Mouse (Mus musculus) lung, postnatal 36 days (tissue): Measurements from ENCODE around the gene Tmem56.
A peak's percentile ranks its signal among the peaks of the same experiment; 100 is the strongest.

Source experiments
- DNase-seq: peaks from one replicate; pipeline ENCODE4 v3.0.0; 2022; ENCODE audit warnings: mixed read lengths

Tmem56 gene

GRCm38 (mm10) chr3:121277009-121277408, 5.9 kb downstream of the Tmem56 start:
- DNase-seq, result peak; percentile 28

GRCm38 (mm10) chr3:121274010-121274409, 8.9 kb downstream of the Tmem56 start:
- DNase-seq, result no peak

GRCm38 (mm10) chr3:121272577-121272976, 10.3 kb downstream of the Tmem56 start:
- no peak for DNase-seq

- DNase-seq, result no peak
Observed at GRCm38 (mm10) chr3:121267283-121267682, 15.6 kb downstream of the Tmem56 start.

GRCm38 (mm10) chr3:121264242-121264641, 18.7 kb downstream of the Tmem56 start:
- no peak for DNase-seq

GRCm38 (mm10) chr3:121263205-121263548, 19.7 kb downstream of the Tmem56 start:
- DNase-seq, result peak; percentile 70

- peak; percentile 50 for DNase-seq
Observed at GRCm38 (mm10) chr3:121262521-121263204, 20.2 kb downstream of the Tmem56 start.

- DNase-seq, result no peak
Observed at GRCm38 (mm10) chr3:121261939-121262520, 20.9 kb downstream of the Tmem56 start.

- no peak for DNase-seq
Observed at GRCm38 (mm10) chr3:121261251-121261650, 21.6 kb downstream of the Tmem56 start.

GRCm38 (mm10) chr3:121260831-121261230, 22.1 kb downstream of the Tmem56 start:
- no peak for DNase-seq

GRCm38 (mm10) chr3:121260041-121260440, 22.9 kb downstream of the Tmem56 start:
- DNase-seq, result no peak

- DNase-seq, result peak; percentile 43
Observed at GRCm38 (mm10) chr3:121258521-121259478, 24.1 kb downstream of the Tmem56 start.

GRCm38 (mm10) chr3:121257418-121257817, 25.5 kb downstream of the Tmem56 start:
- peak; percentile 21 for DNase-seq

- no peak for DNase-seq
Observed at GRCm38 (mm10) chr3:121256131-121256530, 26.8 kb downstream of the Tmem56 start.

GRCm38 (mm10) chr3:121255501-121255900, 27.4 kb downstream of the Tmem56 start:
- DNase-seq, result no peak

GRCm38 (mm10) chr3:121250576-121251433, 32.1 kb downstream of the Tmem56 start:
- no peak for DNase-seq

- no peak for DNase-seq
Observed at GRCm38 (mm10) chr3:121250048-121250447, 32.9 kb downstream of the Tmem56 start.

- no peak for DNase-seq
Observed at GRCm38 (mm10) chr3:121242941-121243340, 40.0 kb downstream of the Tmem56 start.

- DNase-seq, result no peak
Observed at GRCm38 (mm10) chr3:121242111-121242936, 40.6 kb downstream of the Tmem56 start.

- no peak for DNase-seq
Observed at GRCm38 (mm10) chr3:121240362-121241040, 42.4 kb downstream of the Tmem56 start.

GRCm38 (mm10) chr3:121239096-121239495, 43.8 kb downstream of the Tmem56 start:
- DNase-seq, result no peak
